Mouse (Mus musculus) stomach, embryonic 16.5 days (tissue): Measurements from ENCODE around the gene Atxn1. TPM values are rescaled to one million over a fixed set of nuclear protein-coding genes. Genes with fewer than 3 reads are reported as not detected.

ENCODE experiments used
- ATAC-seq: fragments of 200-750 bp; cut with Nextera tagmentation; 2 replicates; pipeline ENCODE4 v1.8.0; 2017; ENCODE audit warnings: moderate number of reproducible peaks, moderate TSS enrichment; ENCODE audit not compliant: insufficient read depth, low FRiP score
- H3K27ac ChIP-seq: fragments of 300-500 bp; sonication (generic); 2 replicates; pipeline ENCODE4 v1.5.1; 2014; ENCODE audit warnings: low read length
- H3K27me3 ChIP-seq: fragments of 300-500 bp; sonication (generic); 2 replicates; pipeline ENCODE4 v1.6.1; 2014; ENCODE audit warnings: low read length, control low read depth, mixed read lengths; ENCODE audit not compliant: control insufficient read depth, insufficient read depth
- H3K36me3 ChIP-seq: fragments of 300-500 bp; sonication (generic); 2 replicates; pipeline ENCODE4 v1.6.1; 2014; ENCODE audit warnings: low read length; ENCODE audit not compliant: control insufficient read depth, insufficient read depth
- H3K4me1 ChIP-seq: fragments of 300-500 bp; sonication (generic); 2 replicates; pipeline ENCODE4 v1.6.1; 2014; ENCODE audit warnings: low read length, control low read depth, mixed read lengths; ENCODE audit not compliant: control insufficient read depth, insufficient read depth
- H3K4me2 ChIP-seq: fragments of 300-500 bp; sonication (generic); 2 replicates; pipeline ENCODE4 v1.6.1; 2014; ENCODE audit warnings: low read depth, low read length, mixed read lengths
- H3K4me3 ChIP-seq: fragments of 300-500 bp; sonication (generic); replicated peaks from 2 replicates; pipeline ENCODE4 v1.5.1; 2014; ENCODE audit warnings: mild to moderate bottlenecking, low read length
- H3K9ac ChIP-seq: fragments of 300-500 bp; sonication (generic); 2 replicates; pipeline ENCODE4 v1.6.1; 2014; ENCODE audit warnings: low read length
- H3K9me3 ChIP-seq: fragments of 300-500 bp; sonication (generic); replicated peaks from 2 replicates; pipeline ENCODE4 v1.6.1; 2016; ENCODE audit warnings: low read length, control low read depth; ENCODE audit not compliant: control insufficient read depth
- WGBS: fragments of 180-500 bp; shearing (Covaris S2); extraction: QIAGEN DNeasy Blood & Tissue Kit; methylation state at CpG from one replicate; pipeline ENCODE4 v1.1.7; 2014; 5-methylcytosine and 5-hydroxymethylcytosine counted together
- polyA plus RNA-seq: library from polyadenylated mRNA; unstranded; fragments of >200 nt; fragmentation: Nextera tagmentation; extraction: Ambion mirVana; gene quantifications from 2 replicates; pipeline ENCODE4 v1.2.1, GENCODE M21; 2015

The Atxn1 gene
- polyA plus RNA-seq, 1 experiment from 2014 or later: 7.8 TPM

DNA sequence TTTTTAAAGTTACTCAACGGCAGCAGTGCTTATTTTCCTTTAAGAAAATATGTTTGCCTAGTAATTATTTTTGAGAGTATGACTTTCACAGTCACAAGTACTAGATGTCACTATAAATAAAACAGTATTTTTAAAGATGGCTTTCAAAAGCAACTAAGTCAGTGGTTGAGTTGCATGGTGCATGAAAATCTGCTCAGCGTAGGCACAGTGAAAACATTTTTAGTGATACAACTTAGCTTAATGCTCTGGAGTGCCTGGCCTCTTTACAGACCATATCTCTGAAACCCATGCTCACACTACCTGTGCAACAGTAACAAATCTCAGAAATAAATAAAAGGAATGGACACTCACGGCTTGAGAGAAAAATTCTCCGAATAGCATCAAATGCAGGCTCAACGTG, 241.9 kb downstream of the Atxn1 start:
- H3K27me3 ChIP-seq: no peaks in the 10 kb centered on the region
- no peaks in the 10 kb centered on the region for H3K9me3 ChIP-seq
- peaks cover 14% of the 10 kb centered on the region for H3K4me1 ChIP-seq
- no peak overlapping the region for H3K27ac ChIP-seq
- no peaks in the 10 kb centered on the region for H3K36me3 ChIP-seq
- no peak overlapping the region for H3K4me2 ChIP-seq
- ATAC-seq: no peak
- 80% methylated on average over 5 of the region's 5 CpGs for WGBS
- H3K4me3 ChIP-seq: no peak overlapping the region
- no peak overlapping the region for H3K9ac ChIP-seq

DNA sequence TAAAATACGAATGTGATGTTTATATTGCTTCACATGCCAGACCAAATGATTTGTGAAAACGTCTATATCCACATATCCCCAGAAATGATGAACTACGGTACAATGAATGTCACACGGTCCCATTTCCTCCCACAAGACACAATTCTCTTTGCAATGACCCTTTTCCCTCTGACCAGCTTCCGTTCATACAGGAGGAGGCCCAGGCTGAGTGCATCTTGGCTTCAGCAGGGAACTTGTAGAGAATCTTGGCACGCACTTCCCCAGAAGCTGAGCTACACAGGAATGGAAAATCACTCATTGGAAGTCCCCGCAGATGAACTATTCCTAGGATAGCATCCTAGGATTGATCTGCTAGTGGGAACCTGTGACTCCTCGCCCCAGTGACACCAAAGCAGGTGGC, 243.2 kb downstream of the Atxn1 start:
- Histone ChIP-seq H3K4me3 (no peak overlapping the region), H3K4me1 (peaks cover 14% of the 10 kb centered on the region), H3K36me3 (no peaks in the 10 kb centered on the region), H3K27ac (peak overlapping the region; percentile 44; the same call in 1 of the 2 replicates), H3K9ac (no peak overlapping the region), H3K27me3 (no peaks in the 10 kb centered on the region), H3K9me3 (no peaks in the 10 kb centered on the region), H3K4me2 (no peak overlapping the region)
- 49% methylated on average over 8 of the region's 8 CpGs for WGBS
- peak; percentile 44; the same call in 1 of the 2 replicates for ATAC-seq

DNA sequence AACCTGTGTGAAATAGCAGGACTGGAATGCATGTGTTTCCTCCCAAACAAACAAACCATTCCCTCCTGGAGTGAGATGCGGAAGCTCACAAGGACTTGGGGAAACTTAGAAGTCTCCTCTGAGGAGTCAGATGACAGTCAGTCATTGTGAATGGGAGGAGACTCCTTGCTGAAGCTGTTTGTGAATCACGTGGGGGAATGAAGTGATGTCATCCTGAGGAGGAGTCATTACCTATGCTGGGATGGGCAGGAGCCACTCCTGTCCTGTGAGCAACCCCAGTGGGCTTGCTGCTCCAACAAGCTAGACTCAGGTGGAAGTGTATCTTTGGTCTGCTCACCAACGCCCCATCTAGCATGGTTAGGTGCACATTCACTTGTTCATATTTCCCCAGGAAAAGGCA, 246.0 kb downstream of the Atxn1 start:
- Histone ChIP-seq H3K4me1 (peaks cover 14% of the 10 kb centered on the region), H3K27ac (peak overlapping the region; percentile 32; the same call in 1 of the 2 replicates), H3K4me3 (no peak overlapping the region), H3K9ac (no peak overlapping the region), H3K36me3 (no peaks in the 10 kb centered on the region), H3K9me3 (no peaks in the 10 kb centered on the region), H3K27me3 (no peaks in the 10 kb centered on the region), H3K4me2 (no peak overlapping the region)
- WGBS: 42% methylated on average over 3 of the region's 3 CpGs
- ATAC-seq: peak; percentile 71; the same call in 1 of the 2 replicates

DNA sequence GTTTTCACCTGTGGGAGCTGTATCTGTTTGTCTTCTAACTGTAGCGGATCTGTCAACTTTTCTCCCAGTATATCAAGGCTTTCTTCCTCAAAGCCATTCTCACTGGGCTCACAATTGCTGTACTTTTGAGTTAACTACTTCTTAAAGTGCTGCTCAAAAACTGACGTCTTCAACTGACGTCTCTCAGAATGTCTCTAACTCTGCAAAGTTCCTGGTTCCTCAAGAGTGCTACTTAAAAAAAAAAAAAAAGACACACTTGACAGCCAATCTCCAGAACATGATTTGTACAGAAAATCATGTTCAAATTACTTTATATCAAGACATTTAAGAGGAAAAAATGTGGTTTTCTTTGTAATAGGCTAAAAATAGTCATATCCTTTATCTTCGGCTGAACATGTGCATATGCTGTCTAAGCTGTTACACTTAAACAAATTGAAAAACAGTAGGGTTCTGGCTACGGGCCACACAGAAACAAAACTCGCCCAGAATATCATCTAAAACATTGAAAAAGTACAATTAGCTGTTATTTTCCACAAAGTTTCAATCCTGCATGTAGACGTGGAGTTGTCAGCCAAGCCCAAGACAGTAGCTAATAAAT, 249.1 kb downstream of the Atxn1 start:
- Histone ChIP-seq H3K27me3 (no peaks in the 10 kb centered on the region), H3K4me2 (no peak overlapping the region), H3K4me1 (peaks cover 7% of the 10 kb centered on the region), H3K4me3 (no peak overlapping the region), H3K27ac (no peak overlapping the region), H3K9ac (no peak overlapping the region), H3K36me3 (no peaks in the 10 kb centered on the region), H3K9me3 (no peaks in the 10 kb centered on the region)
- no peak for ATAC-seq
- 49% methylated on average over 7 of the region's 7 CpGs for WGBS

DNA sequence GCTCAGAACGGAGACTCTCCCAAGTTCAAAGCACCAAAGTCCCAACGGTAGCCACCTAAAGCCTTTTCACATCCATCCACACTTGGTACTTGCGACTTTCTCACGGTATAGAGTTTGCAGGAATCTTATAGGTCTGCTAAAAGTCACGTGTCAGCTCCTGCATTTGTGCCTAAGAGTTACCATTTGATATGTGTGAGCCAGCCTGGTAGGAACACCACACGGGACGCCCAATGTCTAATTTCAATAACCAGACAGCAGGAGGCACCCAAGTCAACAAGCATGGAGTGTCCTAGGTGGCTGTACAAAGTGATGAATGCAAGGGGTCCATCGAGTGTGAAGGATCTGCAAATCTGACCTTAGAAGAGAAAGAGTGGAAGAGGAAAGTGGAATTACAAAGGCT, 254.8 kb downstream of the Atxn1 start:
- no peaks in the 10 kb centered on the region for H3K9me3 ChIP-seq
- no peaks in the 10 kb centered on the region for H3K36me3 ChIP-seq
- no peak for ATAC-seq
- H3K27ac ChIP-seq: no peak overlapping the region
- no peak overlapping the region for H3K4me2 ChIP-seq
- H3K4me1 ChIP-seq: no peaks in the 10 kb centered on the region
- 82% methylated on average over 8 of the region's 8 CpGs for WGBS
- H3K4me3 ChIP-seq: no peak overlapping the region
- no peaks in the 10 kb centered on the region for H3K27me3 ChIP-seq
- H3K9ac ChIP-seq: no peak overlapping the region

DNA sequence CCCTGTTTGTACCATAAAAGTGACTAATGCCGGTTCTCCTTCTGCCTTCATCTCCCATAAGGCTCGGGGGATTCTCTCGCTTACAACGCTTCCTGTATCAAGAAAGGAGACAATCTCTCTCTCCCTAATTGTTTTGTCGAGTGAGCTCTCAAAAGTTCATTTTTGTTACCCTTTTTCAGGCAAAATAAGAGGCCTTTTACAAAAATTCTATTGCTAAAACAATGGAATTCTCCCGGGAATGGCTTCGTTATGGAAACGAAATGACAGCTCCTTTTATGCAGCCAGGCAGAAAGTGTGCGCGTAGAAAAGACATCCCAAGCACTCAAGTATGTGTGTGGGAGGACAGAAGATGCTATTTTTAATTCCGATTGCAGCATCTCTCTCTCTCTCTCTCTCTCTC, 255.4 kb downstream of the Atxn1 start:
- WGBS: 76% methylated on average over 11 of the region's 11 CpGs
- Histone ChIP-seq H3K4me3 (no peak overlapping the region), H3K9ac (no peak overlapping the region)

DNA sequence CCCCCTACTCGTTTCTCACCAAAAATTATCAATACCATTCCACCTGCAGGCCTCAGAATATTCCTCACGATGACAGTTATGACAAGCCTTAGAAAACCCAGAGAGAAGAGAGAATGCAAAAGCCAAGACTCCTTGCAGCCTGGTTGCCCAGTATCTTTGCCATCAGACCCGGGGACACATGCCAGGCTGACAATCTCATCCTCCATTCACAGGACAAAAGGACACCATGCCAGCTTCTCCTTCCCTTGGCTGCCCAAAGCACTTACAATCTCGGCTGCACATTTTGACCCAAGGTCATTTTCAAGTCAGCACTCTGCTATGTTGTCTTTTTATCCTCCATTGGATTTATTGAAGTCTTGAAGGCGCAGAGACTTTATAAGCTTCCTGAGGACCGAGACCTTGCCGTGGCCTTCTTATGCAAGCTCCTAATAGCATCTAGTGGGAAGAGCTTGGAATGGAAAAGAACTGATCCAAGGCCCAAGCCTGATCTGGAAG, 263.5 kb downstream of the Atxn1 start:
- Histone ChIP-seq H3K27me3 (no peaks in the 10 kb centered on the region), H3K9me3 (no peaks in the 10 kb centered on the region), H3K36me3 (no peaks in the 10 kb centered on the region; the same call in 1 of the 2 replicates), H3K9ac (no peak overlapping the region), H3K4me1 (no peaks in the 10 kb centered on the region), H3K4me2 (no peak overlapping the region), H3K27ac (no peak overlapping the region), H3K4me3 (no peak overlapping the region)
- 73% methylated on average over 7 of the region's 7 CpGs for WGBS
- ATAC-seq: no peak

More for the DNA sequence above, 255.4 kb downstream of the Atxn1 start:
- Histone ChIP-seq H3K27ac (no peak overlapping the region), H3K9me3 (no peaks in the 10 kb centered on the region), H3K27me3 (no peaks in the 10 kb centered on the region), H3K36me3 (no peaks in the 10 kb centered on the region), H3K4me2 (no peak overlapping the region), H3K4me1 (no peaks in the 10 kb centered on the region)
- ATAC-seq: no peak

DNA sequence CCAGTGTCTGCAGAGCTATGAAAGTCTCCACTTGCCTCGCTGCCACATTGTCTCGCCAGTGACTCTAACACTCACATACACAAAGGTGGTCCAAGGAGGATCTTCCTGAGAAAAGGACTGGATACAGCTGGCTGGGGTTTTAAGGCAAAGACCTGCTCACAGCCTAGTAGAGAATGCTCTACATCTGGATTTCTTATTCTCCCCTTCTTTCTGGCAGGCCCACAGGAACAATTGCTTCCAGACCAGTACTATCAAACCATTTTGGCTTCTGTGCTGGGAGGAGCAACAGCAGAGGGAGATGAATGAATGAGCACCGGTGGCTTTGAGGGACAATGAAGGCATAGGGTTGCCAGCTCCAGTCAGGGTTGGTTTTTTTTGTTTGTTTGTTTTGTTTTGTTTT, 265.8 kb downstream of the Atxn1 start:
- Histone ChIP-seq H3K27me3 (no peaks in the 10 kb centered on the region), H3K9me3 (peaks cover 2% of the 10 kb centered on the region; the same call in 1 of the 2 replicates), H3K27ac (no peak overlapping the region), H3K4me1 (no peaks in the 10 kb centered on the region), H3K36me3 (no peaks in the 10 kb centered on the region; the same call in 1 of the 2 replicates), H3K9ac (no peak overlapping the region), H3K4me3 (no peak overlapping the region), H3K4me2 (no peak overlapping the region)
- WGBS: 78% methylated on average over 3 of the region's 3 CpGs
- no peak for ATAC-seq

DNA sequence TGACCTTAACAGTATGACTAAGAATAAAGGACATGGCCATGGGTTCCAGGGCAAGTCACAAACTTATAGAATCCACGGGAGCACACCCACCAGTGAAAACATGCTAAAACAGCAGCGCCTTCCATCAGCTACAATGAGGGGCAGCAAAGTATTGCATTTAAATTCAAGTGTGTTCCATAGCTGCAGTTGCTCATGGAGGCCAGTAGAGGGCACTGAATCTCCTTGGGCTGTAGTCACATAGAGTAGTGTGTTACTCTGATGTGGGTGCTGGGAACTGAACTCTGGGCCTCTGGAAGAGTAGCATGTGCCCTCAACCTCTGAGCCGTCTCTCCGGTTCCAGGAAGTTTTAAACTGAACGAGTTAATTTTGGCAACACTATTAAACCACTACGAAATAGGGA, 268.8 kb downstream of the Atxn1 start:
- no peaks in the 10 kb centered on the region for H3K27me3 ChIP-seq
- H3K4me2 ChIP-seq: no peak overlapping the region
- WGBS: 93% methylated on average over 6 of the region's 6 CpGs
- no peak overlapping the region for H3K9ac ChIP-seq
- no peak overlapping the region for H3K4me3 ChIP-seq
- H3K4me1 ChIP-seq: peaks cover 4% of the 10 kb centered on the region; the same call in 1 of the 2 replicates
- no peaks in the 10 kb centered on the region; the same call in 1 of the 2 replicates for H3K36me3 ChIP-seq
- no peak overlapping the region for H3K27ac ChIP-seq
- ATAC-seq: no peak
- H3K9me3 ChIP-seq: peaks cover 2% of the 10 kb centered on the region; the same call in 1 of the 2 replicates
